Mouse (Mus musculus) stomach, postnatal 0 days (tissue): ENCODE measurements around the gene Acaca. TPM values are rescaled to one million over a fixed set of nuclear protein-coding genes. Genes with fewer than 3 reads are reported as not detected.

Source experiments
- ATAC-seq: fragments of 200-750 bp; cut with Nextera tagmentation; 2 replicates; pipeline ENCODE4 v1.8.0; 2017; ENCODE audit not compliant: low FRiP score, low TSS enrichment
- DNase-seq: peaks from one replicate; pipeline ENCODE4 v3.0.0-alpha.2; 2016; ENCODE audit warnings: low spot score
- H3K27ac ChIP-seq: fragments of 300-500 bp; sonication (generic); replicated peaks from 2 replicates; pipeline ENCODE4 v1.5.1; 2014; ENCODE audit warnings: mild to moderate bottlenecking, control low read depth
- H3K27me3 ChIP-seq: fragments of 300-500 bp; sonication (generic); 2 replicates; pipeline ENCODE4 v1.6.1; 2014; ENCODE audit warnings: low read length; ENCODE audit not compliant: control insufficient read depth, insufficient read depth
- H3K36me3 ChIP-seq: fragments of 300-500 bp; sonication (generic); 2 replicates; pipeline ENCODE4 v1.6.1; 2014; ENCODE audit warnings: low read length, mixed read lengths; ENCODE audit not compliant: control insufficient read depth, insufficient read depth
- H3K4me1 ChIP-seq: fragments of 300-500 bp; sonication (generic); replicated peaks from 2 replicates; pipeline ENCODE4 v1.6.1; 2014; ENCODE audit warnings: antibody characterized with exemption; ENCODE audit not compliant: control insufficient read depth, insufficient read depth
- H3K4me2 ChIP-seq: fragments of 300-500 bp; sonication (generic); replicated peaks from 2 replicates; pipeline ENCODE4 v1.6.1; 2014; ENCODE audit warnings: low read depth, mild to moderate bottlenecking, control low read depth, moderate library complexity
- H3K4me3 ChIP-seq: fragments of 300-500 bp; sonication (generic); 2 replicates; pipeline ENCODE4 v1.5.1; 2014; ENCODE audit warnings: low read depth, low read length, control low read depth
- H3K9ac ChIP-seq: fragments of 300-500 bp; sonication (generic); 2 replicates; pipeline ENCODE4 v1.6.1; 2014; ENCODE audit warnings: mild to moderate bottlenecking, low read length, control low read depth, mixed read lengths
- H3K9me3 ChIP-seq: fragments of 300-500 bp; sonication (generic); 2 replicates; pipeline ENCODE4 v1.6.1; 2016; ENCODE audit warnings: low read length; ENCODE audit not compliant: control insufficient read depth
- CTCF ChIP-seq: IDR thresholded peaks from 2 replicates; pipeline ENCODE4 v1.5.1; 2016; ENCODE audit warnings: antibody characterized with exemption, low read depth, mild to moderate bottlenecking, moderate library complexity
- EP300 ChIP-seq: optimal IDR thresholded peaks from 2 replicates; pipeline ENCODE3; 2016; ENCODE audit warnings: antibody characterized with exemption
- WGBS: fragments of 180-500 bp; shearing (Covaris S2); extraction: QIAGEN DNeasy Blood & Tissue Kit; methylation state at CpG from one replicate; pipeline ENCODE4 v1.1.7; 2014; 5-methylcytosine and 5-hydroxymethylcytosine counted together
- polyA plus RNA-seq: library from polyadenylated mRNA; unstranded; fragments of >200 nt; fragmentation: Nextera tagmentation; extraction: Ambion mirVana; gene quantifications from 2 replicates; pipeline ENCODE4 v1.2.1, GENCODE M21; 2015

Acaca gene
- polyA plus RNA-seq, 1 experiment from 2014 or later = 4.5 TPM

- no peak overlapping the region for H3K27ac ChIP-seq
- H3K4me2 ChIP-seq = no peak overlapping the region
- no peaks in the 10 kb centered on the region for H3K36me3 ChIP-seq
- ATAC-seq = no peak
- WGBS = 78% methylated on average over 6 of the region's 6 CpGs
- no peak for TF ChIP-seq EP300
- no peak for TF ChIP-seq CTCF
- H3K9ac ChIP-seq = no peak overlapping the region
- no peak overlapping the region for H3K4me3 ChIP-seq
- H3K4me1 ChIP-seq = no peaks in the 10 kb centered on the region
- DNase-seq = no peak
- H3K9me3 ChIP-seq = no peaks in the 10 kb centered on the region
- no peaks in the 10 kb centered on the region for H3K27me3 ChIP-seq
Measured at GRCm38 (mm10) chr11:84164123-84164522, 34.7 kb downstream of the Acaca start.

DNA sequence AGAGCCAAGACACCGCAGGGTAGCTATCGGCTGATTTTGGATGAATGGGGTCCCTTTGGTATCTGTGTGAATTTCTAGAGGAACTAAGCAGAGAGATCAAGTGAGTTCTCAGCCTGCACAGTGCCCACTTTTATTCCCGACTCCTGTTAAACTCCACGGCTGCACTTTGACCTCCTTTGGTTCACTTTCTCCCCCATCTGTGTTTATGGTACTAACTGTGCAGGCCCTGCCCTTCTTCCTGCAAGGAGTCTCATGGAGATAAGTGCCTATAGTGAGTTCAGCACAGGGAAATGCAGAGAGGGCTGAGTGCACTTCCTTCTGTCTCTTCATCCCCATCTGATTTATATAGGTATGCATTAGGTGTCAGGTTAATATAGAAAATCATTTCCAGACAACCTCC is 35.1 kb downstream of the Acaca start:
- 43% methylated on average over 4 of the region's 4 CpGs for WGBS
- no peak overlapping the region for H3K9ac ChIP-seq
- no peak for DNase-seq
- no peak overlapping the region for H3K4me2 ChIP-seq
- no peaks in the 10 kb centered on the region for H3K4me1 ChIP-seq
- no peak overlapping the region for H3K27ac ChIP-seq
- H3K9me3 ChIP-seq = no peaks in the 10 kb centered on the region
- H3K36me3 ChIP-seq = no peaks in the 10 kb centered on the region
- no peak overlapping the region for H3K4me3 ChIP-seq
- no peak for TF ChIP-seq EP300
- TF ChIP-seq CTCF = no peak
- no peak for ATAC-seq
- no peaks in the 10 kb centered on the region for H3K27me3 ChIP-seq

DNA sequence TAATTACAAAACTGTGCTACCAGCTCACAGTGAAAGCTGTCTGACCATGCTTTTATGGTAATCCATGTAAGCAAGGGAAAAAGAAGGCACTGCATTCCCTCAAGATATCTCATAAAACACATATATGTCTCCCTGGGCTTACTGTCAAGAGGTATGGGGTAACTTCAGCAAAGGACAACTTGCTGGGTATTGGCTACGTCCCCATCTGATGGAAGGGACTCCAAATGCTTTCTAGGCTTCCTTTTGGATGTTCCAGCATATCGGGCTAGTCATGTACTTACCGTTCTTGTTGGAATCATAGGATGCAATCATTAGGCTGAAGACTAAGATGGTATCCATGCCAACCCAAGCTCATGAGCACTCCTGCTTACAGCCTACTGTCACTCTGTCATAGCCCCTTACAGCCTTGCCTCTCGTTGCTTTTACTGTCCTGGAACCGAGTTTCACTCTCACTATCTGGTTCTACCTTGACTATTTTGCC is 37.6 kb downstream of the Acaca start, which contains the start of gene Gm11437:
Gene Gm11437, minus strand, starts transcription at position 431 of the 481 bp plus-strand sequence.
- ATAC-seq (no peak), DNase-seq (no peak)
- Histone ChIP-seq H3K36me3 (no peaks in the 10 kb centered on the region), H3K9ac (no peak within 1 kb of the TSS), H3K9me3 (no peaks in the 10 kb centered on the region), H3K4me3 (no peak within 1 kb of the TSS), H3K4me2 (no peak within 1 kb of the TSS), H3K27me3 (no peaks in the 10 kb centered on the region), H3K4me1 (no peaks in the 10 kb centered on the region), H3K27ac (no peak within 1 kb of the TSS)
- TF ChIP-seq EP300 (no peak), CTCF (no peak)
- WGBS = 80% methylated on average over 5 of the region's 5 CpGs

DNA sequence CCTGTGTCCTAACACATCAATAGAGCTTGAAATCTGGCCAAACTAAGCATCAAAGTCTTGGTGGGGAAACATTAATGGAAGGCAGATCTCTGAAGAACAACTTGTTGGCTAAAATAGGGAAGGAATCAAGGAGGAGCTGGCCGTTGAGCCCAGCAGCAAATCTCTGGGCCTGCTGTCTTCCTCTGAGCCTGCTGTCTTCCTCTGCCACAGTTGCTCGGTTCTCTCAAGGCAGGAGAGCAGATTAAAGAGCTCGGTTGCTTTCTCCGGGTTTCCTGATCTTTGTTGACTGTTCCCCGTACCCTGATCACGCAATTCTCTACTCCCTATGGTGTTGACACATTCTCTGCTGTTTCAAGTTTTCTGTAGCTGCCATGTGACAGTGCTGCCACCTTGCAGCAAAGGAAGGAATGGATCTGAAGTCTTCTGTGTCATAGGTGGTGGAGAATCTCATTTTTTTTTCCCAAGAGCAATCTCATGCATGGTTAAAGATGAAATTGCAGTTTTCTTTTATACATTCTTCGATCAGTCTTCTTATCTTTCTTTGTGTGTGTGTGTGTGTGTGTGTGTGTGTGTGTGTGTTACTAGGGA is 39.3 kb downstream of the Acaca start:
- Histone ChIP-seq H3K4me3 (no peak overlapping the region), H3K36me3 (no peaks in the 10 kb centered on the region), H3K27ac (no peak overlapping the region), H3K9ac (peak overlapping the region; percentile 13; the same call in 1 of the 2 replicates), H3K4me2 (0 out of 2 replicates have a peak overlapping the region, but pooled peaks have one; percentile 23), H3K4me1 (no peaks in the 10 kb centered on the region), H3K9me3 (no peaks in the 10 kb centered on the region), H3K27me3 (no peaks in the 10 kb centered on the region)
- WGBS = 19% methylated on average over 7 of the region's 7 CpGs
- TF ChIP-seq EP300 = no peak
- TF ChIP-seq CTCF = peak; percentile 92
- ATAC-seq = peak; percentile 80
- DNase-seq = peak; percentile 65

DNA sequence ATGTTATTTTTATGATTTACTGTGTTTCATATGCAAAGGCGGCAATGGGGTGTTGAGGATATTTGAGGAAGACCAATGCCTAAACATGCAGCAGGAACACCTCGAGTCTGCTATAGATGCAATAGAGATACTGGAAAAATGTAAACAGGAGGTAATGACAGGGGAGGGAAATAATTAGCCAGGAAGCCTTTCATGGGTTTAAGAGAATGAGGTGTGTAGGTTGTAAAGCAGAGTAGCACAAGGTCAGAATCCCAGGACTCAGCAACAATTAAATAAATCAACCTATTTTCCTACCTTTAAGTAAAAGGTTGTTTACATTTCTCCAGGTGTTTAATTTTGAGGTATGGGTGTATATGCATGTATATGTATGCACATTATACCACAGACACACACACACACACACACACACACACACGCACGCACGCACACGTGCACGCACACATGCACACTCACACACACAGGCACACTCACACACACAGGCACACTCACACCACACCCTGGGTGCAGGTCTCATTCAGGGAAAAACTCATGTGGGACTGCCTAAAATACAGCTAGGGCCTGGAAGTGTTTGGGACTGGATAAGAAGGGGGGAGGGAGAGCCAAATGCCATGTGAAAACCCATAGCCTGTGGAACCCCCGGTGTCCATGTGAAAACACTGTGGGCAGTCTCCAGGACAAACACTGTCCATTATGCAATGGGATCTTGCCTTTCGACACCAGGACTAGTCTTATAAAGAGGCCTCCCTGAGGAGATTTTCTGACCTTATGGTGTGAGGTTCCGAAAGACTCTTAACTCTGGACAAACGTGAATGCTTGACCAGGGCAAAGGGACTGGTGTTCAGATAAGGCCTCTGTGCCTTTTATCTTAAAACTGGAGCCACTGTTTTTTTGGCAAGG is 43.3 kb downstream of the Acaca start:
- TF ChIP-seq CTCF = no peak
- ATAC-seq = no peak
- no peaks in the 10 kb centered on the region for H3K4me1 ChIP-seq

More for the DNA sequence above, 43.3 kb downstream of the Acaca start:
- no peak for DNase-seq
- Histone ChIP-seq H3K4me3 (no peak overlapping the region), H3K36me3 (no peaks in the 10 kb centered on the region), H3K27me3 (no peaks in the 10 kb centered on the region), H3K9me3 (no peaks in the 10 kb centered on the region), H3K4me2 (no peak overlapping the region), H3K27ac (no peak overlapping the region), H3K9ac (no peak overlapping the region)
- WGBS = 69% methylated on average over 11 of the region's 11 CpGs
